Mouse (Mus musculus): Measurements from ENCODE around the gene Tango6.

The Tango6 gene

DNA sequence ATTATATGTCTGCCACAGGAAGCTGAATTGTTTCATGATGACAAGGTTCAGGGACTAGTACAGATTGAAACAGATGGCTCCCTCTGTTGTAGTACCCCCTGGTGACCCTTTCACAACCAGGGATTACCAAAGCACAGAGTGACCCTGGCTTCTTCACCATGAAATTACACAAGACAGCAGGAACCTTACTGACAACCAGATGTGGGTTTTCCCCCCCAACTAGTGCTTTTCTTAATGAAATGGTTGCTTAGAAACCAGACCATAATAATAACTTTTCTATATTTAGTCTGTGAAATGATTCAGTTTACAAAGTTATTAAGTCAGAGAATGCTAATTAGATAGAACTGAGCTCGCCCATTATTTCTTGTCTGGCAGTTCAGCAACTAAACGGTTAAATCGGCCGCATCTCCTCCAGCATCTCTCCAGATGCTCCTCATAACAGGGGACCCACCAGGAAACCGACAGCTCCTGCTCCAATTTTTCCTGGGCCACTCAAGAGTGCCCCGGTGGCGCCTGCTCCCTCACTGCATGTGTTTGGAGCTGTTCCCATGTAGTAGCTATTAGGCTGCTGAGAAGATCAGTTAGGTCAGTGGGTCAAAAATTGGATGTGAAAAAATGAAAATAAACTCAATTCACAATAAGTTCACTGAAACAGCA lies 79.1 kb downstream of the Tango6 start:
- DNase-seq = no peak

DNA sequence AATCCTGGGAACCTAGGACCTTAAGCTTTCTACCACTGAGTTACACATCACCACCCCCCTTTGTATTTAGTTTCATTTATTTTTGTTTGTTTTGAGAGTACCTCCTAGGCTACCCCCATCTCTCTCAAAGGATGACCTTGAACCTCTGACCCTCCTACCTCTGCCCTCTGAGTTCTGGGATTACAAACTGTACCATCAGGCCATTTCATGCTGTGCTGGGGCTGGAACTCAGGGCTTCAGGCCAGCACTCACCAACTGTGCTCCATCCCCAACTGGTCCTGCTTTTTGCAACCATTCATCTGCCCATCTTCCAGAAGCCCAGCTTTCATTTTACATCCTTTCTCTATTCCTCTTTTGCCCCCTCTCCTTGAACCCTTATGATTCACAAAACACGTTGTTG lies 81.7 kb downstream of the Tango6 start:
- no peak for DNase-seq

DNA sequence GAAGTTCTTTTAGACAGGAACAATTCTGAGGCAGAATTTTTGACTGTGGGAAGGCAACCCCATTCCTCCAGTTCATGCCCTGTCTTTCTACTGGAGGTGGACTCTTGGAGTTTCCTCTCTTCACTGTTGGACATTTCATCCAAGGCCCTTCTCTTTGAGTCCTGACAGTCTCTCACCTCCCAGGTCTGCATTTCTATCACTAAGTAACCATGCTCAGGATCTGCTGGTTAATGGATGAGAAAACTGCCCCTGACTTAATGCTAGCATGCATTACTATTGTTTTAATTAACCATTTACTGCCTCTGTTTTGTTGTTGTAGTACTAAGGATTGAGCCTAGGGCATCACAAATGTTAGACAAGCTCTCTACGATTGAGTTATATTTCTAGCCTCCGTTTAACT lies 82.7 kb downstream of the Tango6 start:
- no peak for DNase-seq

DNA sequence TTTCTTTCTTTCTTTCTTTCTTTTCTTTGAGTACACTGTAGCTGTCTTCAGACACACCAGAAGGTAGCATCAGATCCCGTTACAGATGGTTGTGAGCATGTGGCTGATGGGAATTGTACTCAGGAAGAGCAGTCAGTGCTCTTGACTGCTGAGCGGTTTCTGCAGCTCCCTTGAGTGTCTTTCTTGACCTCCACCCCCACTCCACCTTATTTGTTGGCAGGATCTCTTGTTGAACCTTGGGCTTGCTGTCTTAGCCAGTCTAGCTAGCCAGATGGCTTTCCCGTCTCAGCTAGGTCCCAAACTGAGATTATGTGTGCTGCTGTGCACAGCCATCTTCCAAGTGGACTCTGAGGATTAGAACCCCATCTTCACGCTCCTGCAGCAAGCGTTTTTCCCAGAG lies 83.9 kb downstream of the Tango6 start:
- no peak for DNase-seq

DNA sequence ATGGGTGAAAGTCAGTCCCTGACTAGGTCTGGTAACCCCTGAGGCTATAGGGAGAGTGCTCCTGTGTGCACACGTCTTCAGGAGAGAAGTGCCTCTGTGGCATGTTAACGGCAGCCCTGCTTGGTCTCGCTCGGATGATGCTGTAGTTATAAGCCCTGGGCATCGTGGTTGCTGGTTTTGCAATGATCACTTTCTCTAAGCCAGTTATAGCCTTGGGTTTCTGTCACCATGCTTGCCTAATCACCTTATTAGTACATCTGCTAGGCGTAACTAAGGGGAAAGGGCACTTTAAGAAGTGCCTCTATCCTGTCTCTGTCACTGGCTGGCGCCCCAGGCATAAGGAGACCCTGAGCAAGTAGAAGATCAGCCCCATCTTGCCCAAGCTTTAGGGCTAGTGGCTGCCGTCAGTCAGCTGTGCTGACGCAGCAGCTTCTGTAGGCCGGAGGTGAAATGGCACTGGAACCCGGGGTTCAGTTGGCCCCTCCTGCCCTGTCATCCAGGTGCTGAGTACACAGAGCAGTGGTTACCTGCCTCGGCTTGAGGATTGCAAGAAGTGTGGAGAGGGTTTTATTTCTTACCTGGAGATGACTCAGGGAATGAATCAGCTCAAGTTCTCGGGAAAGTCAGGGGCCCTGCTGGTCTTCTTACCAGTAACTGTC lies 86.4 kb downstream of the Tango6 start:
- DNase-seq = no peak

DNA sequence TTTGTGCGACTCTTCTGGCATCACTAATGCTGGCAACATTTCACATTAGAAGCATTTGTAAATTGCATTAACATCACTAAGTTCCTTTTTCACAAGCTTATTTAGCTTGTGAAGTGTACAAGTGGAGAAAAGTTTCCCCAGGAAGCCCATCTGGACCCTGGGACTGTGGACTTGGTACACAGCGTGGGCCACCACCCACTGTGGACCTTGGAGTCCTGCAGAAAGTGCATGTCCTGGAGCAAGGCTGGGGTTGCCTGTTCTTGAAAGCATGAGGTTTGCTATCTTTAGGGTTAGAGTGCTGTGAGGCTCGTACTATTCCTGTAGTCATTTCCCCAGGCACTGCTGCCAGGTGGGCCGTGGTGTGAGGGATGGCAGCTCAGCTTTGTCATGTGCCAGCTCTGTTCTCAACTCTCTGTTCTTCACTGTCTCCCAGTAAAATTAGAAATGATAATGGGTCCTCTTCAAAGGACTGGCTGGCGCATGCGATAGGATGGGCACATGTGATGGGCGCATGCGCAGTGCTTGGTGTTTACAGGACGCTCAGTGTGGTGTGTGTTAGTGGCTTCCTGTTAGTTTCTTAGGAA lies 87.8 kb downstream of the Tango6 start:
- DNase-seq = no peak

DNA sequence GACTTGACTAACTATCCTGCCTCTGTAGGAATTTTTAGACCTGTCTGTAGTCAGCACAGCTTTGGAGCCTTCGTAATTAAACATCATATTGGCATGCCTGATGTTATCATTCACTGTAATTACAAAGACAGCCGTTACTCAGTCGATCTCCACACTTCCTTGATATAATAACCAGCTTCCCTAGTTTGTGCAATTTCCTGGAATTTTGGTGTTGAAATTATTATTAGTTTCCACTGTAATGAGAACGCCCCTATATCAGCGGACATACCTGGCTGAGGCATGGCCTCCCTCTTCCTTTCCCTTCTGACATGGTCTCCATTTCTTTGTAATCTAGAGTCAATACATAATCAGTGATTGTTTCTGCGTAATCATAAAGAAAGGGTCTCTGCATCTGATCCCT lies 89.2 kb downstream of the Tango6 start:
- DNase-seq = no peak

DNA sequence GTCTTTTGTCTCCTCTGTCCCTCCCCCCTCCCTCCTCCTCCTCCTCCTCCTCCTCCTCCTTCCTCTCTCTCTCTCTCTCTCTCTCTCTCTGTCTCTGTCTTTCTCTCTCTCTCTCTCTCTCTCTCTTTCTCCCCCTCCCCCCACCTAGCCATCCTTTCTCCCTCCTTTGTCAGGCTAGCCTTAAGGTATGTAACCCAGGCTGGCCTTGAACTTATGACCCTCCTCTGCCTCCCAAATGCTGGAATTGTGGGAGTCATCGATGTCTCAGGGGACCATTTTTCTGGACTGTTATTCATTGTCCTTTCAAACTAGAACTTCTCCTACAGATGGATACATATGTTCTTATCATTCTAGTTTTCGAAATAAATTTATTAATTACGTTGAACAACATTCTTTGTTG lies 89.6 kb downstream of the Tango6 start:
- no peak for DNase-seq

DNA sequence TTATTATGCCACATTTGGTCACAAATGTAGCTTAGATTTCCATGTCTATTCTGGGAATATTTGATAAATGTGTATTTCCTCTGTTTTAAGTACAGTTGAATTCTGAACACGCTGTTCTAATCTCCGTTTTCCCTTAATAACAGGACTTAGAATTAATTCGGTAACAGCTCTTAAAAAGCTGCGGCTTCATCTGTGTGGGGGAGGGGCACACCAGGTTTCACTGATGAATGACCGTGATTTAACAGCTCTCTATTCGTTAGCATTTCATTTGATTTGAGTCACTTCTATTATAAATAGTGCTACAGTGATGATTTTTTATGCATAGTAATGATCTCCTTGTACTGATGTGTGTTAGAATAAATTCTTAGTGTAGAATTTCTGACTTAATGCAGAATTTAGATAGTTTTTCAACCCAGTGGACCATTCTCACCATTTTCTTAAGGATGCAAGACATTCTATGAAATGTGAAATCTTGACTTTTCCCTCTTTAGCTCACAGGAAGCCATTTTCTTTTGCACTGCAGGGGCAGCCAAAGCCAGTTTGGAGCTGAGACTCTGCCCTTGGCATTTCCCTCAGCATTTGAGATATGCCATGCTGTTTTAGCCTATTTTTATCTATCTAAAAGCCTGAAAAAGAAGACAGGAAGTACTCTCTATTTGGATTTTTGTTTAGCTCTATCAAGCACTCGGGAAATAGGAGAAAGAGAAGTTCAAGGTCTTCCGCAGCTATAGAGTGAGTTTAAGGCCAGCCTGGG lies 91.9 kb downstream of the Tango6 start:
- DNase-seq = no peak

DNA sequence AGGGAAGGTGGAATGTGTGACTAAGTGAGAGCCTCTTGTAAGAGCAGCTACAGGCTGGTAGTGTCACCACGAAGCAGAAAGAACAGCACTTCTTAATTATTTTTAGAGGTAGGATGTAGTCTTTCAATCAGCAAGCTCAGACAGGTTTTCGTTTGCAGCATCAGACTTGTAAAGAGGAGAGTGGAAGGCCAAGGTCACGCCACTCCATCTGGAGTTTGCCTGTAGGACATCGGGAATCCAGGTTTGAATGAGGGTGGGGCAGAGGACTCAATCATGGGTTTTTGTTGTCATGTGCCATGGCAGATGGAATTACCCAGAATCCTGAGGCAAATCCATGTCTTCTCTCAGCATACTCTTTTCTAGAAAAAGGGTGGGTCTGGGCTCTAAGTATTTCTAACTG lies 106.8 kb downstream of the Tango6 start:
- no peak for DNase-seq

DNA sequence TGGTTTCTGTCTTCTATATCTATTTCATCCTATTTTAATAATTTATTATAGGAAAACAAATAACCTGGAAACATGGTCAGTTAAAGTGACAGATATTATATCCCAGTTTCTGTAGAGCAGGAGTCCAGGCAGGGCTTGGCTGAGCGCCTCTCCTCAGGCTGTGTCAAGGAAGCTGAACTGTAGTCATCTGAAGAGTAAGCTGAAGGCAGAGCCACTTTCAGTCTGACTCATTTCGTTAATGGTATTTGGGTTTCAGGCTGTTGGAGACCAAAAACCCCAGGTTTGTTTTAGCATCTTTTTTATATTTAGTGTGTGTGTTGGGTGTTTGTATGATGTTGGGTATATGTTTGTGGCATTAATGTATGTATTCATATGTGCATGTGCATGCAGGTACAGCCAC lies 112.0 kb downstream of the Tango6 start:
- DNase-seq = no peak

DNA sequence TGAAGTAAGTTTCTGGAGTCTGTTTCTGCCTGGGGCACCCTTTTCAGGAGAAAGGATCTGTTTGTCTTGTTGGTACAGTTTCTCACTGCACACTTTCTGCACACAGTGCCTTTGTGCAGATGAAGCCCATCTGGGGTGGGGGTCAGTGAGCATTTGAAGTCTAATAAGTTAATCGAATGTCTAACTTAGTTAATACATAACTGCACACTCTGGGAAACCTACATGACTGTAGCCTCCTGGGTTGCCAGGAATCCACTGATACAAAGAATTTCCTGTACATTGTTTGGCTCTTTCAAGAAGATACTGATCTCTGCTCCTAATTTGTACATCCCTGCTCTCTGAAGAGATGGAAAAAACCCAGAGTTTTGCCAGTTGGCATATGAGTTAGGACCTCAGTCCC lies 117.0 kb downstream of the Tango6 start:
- DNase-seq = no peak

DNA sequence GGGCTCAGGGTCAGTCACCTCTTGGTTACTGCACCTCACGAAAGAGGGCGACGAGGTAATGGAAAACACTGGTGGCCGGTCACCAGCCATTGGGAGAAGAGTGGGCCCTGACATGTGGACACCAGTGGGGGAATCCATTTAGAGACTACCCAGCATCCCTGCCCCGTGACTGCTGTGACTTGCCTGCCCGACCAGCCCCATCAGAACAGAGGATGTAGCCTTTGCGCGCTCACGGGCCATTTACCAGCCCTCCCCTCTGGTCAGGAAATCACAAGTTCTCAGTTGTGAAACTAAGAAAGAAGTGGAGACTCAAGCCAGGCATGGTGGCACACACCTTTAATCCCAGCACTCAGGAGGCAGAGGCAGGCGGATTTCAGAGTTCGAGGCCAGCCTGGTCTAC lies 118.4 kb downstream of the Tango6 start:
- no peak for DNase-seq

DNA sequence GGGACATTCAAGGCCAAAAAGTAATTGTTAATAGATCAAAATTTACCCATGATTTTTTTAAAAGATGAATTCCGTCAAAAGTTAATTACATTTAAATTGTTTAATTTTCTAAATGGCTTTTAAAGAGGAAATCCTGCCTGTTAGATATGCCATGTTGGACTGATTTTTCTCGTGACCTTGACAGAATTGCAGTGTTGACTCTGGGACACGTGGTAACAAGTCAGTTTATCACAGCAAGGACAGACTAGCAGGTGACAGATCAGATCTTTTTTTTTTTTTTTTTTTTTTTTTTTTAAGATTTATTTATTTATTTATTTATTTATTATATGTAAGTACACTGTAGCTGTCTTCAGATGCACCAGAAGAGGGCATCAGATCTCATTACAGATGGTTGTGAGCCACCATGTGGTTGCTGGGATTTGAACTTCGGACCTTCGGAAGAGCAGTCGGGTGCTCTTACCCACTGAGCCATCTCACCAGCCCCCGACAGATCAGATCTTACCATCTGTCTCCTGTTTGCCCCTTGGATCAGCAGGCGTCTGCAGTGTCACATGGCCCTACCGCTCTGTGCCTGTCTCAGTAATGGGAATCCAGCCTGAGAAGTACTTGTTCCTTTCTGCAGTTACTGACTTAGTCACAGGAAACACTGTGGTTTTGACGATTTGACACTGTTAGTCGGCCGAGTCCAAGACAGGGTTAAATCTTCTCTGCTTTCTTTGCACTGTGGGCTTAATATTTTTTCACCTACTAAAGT lies 119.7 kb downstream of the Tango6 start:
- peak; percentile 8 for DNase-seq

DNA sequence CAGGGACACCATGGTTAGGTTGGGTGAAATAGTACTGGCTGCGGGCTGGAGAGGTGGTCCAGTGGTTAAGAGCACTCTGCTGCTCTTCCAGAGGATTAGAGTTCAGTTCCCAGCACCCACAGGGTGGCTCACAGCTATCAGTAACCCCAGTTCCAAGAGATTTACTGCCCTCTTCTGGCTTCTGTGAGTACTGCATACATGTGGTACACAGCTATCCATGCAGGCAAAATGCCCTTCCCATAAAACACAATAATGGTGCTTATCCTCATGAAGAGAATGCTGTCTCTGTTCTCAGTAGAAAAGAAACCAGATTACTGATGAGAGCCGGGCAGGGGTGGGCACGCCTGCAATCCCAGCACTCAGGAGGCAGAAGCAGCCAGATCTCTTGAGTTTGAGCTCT lies 123.0 kb downstream of the Tango6 start:
- DNase-seq = no peak

DNA sequence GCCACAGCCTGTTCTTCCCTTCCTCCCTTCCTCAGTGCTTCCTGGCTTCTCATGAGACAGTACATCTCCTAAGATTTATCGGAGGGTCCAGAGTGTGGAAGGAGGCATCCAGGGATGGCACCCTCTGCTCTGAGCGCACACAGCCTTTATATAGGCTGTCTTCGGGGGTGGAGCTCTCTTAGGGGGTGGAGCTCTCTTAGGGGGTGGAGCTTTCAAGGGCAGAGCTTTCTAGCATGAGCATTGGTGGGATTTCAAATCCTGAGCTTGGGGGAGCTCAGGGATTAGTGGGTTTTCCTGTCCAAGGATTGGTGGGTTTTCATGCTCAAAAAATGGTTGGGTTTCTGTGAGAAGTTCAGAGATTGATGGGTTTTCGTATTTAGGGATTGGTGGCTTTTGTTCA lies 124.6 kb downstream of the Tango6 start:
- DNase-seq = no peak

DNA sequence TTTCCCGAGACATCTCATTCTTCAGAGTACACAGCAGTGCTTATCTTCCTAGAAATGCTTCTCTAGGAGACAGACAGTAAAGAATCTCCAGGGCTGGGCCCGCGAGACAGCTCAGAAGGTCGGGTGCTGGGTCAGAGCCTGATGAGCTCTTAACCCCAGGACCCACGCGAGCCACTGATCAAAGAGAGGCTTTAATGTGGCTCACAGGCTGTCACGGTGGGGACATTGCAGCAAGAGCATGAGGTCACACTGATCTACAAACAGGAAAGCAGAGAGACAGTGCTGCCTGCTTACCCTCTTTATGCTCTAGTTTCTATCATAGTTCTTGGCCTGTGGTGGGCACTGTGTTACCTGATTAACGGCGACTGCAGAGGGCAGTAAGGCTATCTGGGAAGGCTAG lies 126.9 kb downstream of the Tango6 start:
- DNase-seq = no peak

DNA sequence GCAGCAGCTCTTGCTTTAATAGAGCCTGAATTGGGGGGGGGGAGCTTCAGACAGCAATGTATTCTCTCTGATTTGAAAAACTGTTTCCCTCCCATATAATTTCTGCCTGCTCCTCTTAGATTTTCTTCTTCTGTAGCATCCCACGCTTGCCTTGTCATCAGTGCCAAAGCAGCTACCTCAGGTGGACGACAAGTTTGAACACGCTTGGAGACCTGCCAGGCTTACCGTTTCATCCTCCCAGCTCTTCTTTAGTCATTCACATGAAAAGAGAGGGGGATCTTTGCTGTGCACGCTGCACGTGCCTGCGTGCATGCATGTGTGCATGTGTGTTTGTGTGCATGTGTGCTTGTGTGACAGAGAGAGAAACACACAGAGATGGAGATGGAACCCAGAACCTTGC lies 127.5 kb downstream of the Tango6 start:
- DNase-seq = no peak

DNA sequence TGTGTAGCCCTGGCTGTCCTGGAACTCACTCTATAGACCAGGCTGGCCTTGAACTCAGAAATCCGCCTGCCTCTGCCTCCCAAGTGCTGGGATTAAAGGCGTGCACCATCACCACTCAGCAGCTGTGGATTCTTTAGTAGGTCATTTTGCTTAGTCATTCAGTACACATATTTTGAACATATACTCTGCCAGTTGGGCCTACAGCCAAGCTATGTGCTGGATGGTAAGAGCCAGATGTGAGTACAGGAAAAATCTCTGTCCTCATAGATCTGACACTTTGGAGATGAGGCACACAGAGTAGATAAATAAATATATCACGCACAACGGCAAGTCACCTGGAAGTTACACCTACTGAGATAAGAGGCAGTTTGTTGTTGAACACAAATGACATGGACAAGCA lies 129.7 kb downstream of the Tango6 start:
- no peak for DNase-seq

DNA sequence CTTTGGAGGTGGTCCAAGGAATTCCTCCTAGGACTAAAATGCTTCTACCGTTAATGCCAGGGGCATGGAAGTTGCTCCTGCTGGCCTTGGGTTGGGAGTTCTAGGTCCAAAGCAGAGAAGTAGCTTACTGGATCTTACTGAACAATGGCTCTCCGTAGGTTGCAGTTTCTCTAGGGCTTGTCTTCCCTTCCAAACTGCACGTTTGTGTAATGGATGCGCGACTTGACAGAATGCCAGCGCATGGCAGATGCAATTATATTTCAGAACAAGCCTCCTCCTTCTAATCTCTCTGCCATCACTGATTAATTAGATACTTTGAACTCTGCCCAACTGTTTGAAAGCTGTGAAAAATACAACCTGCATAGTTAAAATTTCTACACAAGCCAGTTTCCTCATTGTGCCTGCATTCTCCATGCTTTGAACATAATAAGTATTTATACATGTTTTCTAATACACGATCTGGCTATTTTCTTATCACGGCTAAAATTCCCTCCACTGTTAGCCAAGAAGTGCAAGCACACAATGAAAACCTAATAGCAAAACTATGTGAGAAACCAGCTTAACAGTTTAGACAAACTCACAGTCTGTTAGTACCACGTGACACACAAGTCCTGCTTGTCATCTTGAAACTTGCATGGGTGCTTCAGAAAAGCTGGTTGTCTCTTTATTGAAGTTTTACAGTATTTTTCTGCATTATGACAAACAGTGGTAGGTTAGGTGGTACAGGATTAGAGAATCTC lies 133.7 kb downstream of the Tango6 start:
- no peak for DNase-seq

DNA sequence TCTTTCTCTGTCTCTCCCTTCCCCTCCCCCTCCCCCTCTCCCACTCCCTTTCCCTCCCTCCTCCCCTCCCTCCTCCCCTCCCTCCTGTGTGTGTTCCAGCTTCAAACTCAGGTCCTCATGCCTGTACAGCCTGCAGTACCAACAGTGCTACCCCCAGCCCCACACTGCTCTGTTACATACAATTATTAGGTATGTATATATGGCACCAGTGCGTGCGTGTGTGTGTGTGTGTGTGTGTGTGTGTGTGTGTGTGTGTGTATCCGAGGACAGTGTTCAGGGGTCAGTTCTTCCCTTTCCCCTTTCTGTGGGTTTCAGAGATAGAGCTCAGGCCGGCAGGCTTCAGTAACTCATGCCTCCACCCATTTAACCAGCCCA lies 134.3 kb downstream of the Tango6 start:
- no peak for DNase-seq

Measured in cerebellum, adult 11 months (tissue).